In genomic region chr3:108938691-108939090, GRCm38 (mm10) we compare ENCODE assay signal across 8 mouse cellular contexts.
"Had no signal": no experiment of that assay in that cellular context is flagged by ENCODE, and none has a peak within 500 bp of the region (broad histone marks: within the 10 kb centered on the region; RNA-seq: fewer than 3 reads in every experiment).

No protein-coding gene starts in this region.

- DNase-seq: liver, postnatal 0 days; lung, adult 2 months; lung, postnatal 14 days; lung, postnatal 36 days; right cerebral cortex, postnatal 14 days; thymus, adult 2 months; thymus, postnatal 25 days; thymus, postnatal 4 days had no signal
